Comparison of ENCODE assay signal across 9 mouse cellular contexts in genomic region chr1:51934176-51934924, GRCm38 (mm10). TPM values are rescaled to one million over a fixed set of nuclear protein-coding genes. Genes with fewer than 3 reads are reported as not detected.
DNase-seq lines count a peak whose midpoint lies in the region; ATAC-seq lines count a peak whose summit lies in the region.
"Had no signal": no experiment of that assay in that cellular context is flagged by ENCODE, and none has a peak within 500 bp of the region (broad histone marks: within the 10 kb centered on the region; RNA-seq: fewer than 3 reads in every experiment).

No protein-coding gene starts in this region.

- H3K9me3 ChIP-seq in liver, embryonic 11.5 days (ENCODE audit: control insufficient read depth, low read length): no peaks in the 10 kb centered on the region
- no peaks in the 10 kb centered on the region for H3K9me3 ChIP-seq in hindbrain, embryonic 10.5 days

- no peak overlapping the region for H3K9ac ChIP-seq in liver, embryonic 11.5 days (ENCODE audit: low read depth, low read length)

- H3K36me3 ChIP-seq in liver, embryonic 11.5 days (ENCODE audit: control insufficient read depth, insufficient read depth, low read length): no peaks in the 10 kb centered on the region
- no peaks in the 10 kb centered on the region for H3K36me3 ChIP-seq in hindbrain, embryonic 10.5 days

- H3K4me2 ChIP-seq in liver, embryonic 11.5 days: no peak overlapping the region

- no peaks in the 10 kb centered on the region for H3K27me3 ChIP-seq in liver, embryonic 11.5 days (replicated peaks; ENCODE audit: control insufficient read depth, insufficient read depth, low read length)
- H3K27me3 ChIP-seq in hindbrain, embryonic 10.5 days (ENCODE audit: insufficient read depth, poor library complexity, severe bottlenecking): no peaks in the 10 kb centered on the region

- WGBS in liver, embryonic 11.5 days: 39% methylated on average over 11 of the region's 11 CpGs
- 77% methylated on average over 11 of the region's 11 CpGs for WGBS in hindbrain, embryonic 10.5 days

- H3K4me3 ChIP-seq in liver, embryonic 11.5 days (ENCODE audit: low read depth, low read length): no peak overlapping the region
- no peak overlapping the region for H3K4me3 ChIP-seq in hindbrain, embryonic 10.5 days

- peak overlapping the region; percentile 48 for H3K27ac ChIP-seq in liver, embryonic 11.5 days (ENCODE audit: low read depth, low read length)
- no peak overlapping the region for H3K27ac ChIP-seq in hindbrain, embryonic 10.5 days

- peak; percentile 78 for DNase-seq in 416B (ENCODE audit: low read depth)
- peak; percentile 45 for DNase-seq in CD4-positive, CD25-positive, alpha-beta regulatory T cell, adult 2 months (ENCODE audit: low read depth, low spot score)
- no peak for DNase-seq in liver, embryonic 11.5 days (ENCODE audit: low spot score)
- peak; percentile 75 to 81 for DNase-seq in natural killer cell, adult 2 months (ENCODE audit: low spot score in 2 of 2)
- no peak for DNase-seq in cerebellum, postnatal 25 days
- no peak for DNase-seq in hindbrain, embryonic 10.5 days (ENCODE audit: low spot score)
- no peak for DNase-seq in urinary bladder, postnatal 4 days (ENCODE audit: low spot score in 2 of 2)
- DNase-seq: midbrain, embryonic 14.5 days; right cerebral cortex, postnatal 14 days had no signal

- peaks cover 17% of the 10 kb centered on the region for H3K4me1 ChIP-seq in liver, embryonic 11.5 days (replicated peaks; ENCODE audit: control insufficient read depth, insufficient read depth, low read length)
- H3K4me1 ChIP-seq in hindbrain, embryonic 10.5 days (replicated peaks): peaks cover 16% of the 10 kb centered on the region; the same call in 1 of the 2 replicates

- ATAC-seq in liver, embryonic 11.5 days (replicated peaks; ENCODE audit: low FRiP score): 0 out of 2 replicates have a peak, but pooled peaks have one; percentile 56

RNA-seq across cellular contexts. Expression of gene Myo1b, which starts 18.5 kb away (rescaled TPM):
- polyA plus RNA-seq in liver, embryonic 11.5 days (2014; fragmentation: Nextera tagmentation; extraction: Ambion mirVana): 26.4 and 27.0 TPM in 2 replicates
- 72.6 and 77.6 TPM in 2 replicates for polyA plus RNA-seq in hindbrain, embryonic 10.5 days (2016; fragmentation: Nextera tagmentation; extraction: Ambion mirVana)

RNA-seq across cellular contexts. Expression of gene Stat4, which starts 52.6 kb away (rescaled TPM):
- polyA plus RNA-seq in liver, embryonic 11.5 days (2014; fragmentation: Nextera tagmentation; extraction: Ambion mirVana): 2.6 TPM in 2 replicates
- 1.3 and 1.4 TPM in 2 replicates for polyA plus RNA-seq in hindbrain, embryonic 10.5 days (2016; fragmentation: Nextera tagmentation; extraction: Ambion mirVana)

Comparison
In these comparisons a context has a peak if more than half of its experiments do, and no peak if none do; other contexts are left out.
1. DNase-seq: peak in 416B (single experiment), CD4-positive, CD25-positive, alpha-beta regulatory T cell, adult 2 months (single experiment) and natural killer cell, adult 2 months (2 of 2); none in liver, embryonic 11.5 days (single experiment), cerebellum, postnatal 25 days (0 of 2), hindbrain, embryonic 10.5 days (single experiment) and urinary bladder, postnatal 4 days (0 of 2).